Mouse (Mus musculus) forebrain, embryonic 14.5 days (tissue): ENCODE measurements at regions not wholly inside any gene's neighbourhood (a gene's known extent, or its start where the extent isn't known, plus 50 kb on each side); places are given as distances from the start of the nearest gene placed in this dataset.

Experiments used
- ATAC-seq: fragments of 200-750 bp; cut with Nextera tagmentation; 2 replicates; pipeline ENCODE4 v1.8.0; 2017; ENCODE audit warnings: mild to moderate bottlenecking, moderate library complexity
- DNase-seq: peaks from one replicate; pipeline ENCODE4 v3.0.0-alpha.2; 2015; ENCODE audit warnings: low spot score
- H3K27ac ChIP-seq: fragments of 300-500 bp; sonication (generic); 2 replicates; pipeline ENCODE4 v1.5.1; 2014; ENCODE audit warnings: low read depth, mild to moderate bottlenecking, control low read depth, low read length, moderate library complexity
- H3K27me3 ChIP-seq: fragments of 300-500 bp; sonication (generic); replicated peaks from 2 replicates; pipeline ENCODE4 v1.6.1; 2014; ENCODE audit warnings: low read length, control low read depth, mixed read lengths; ENCODE audit not compliant: control insufficient read depth, insufficient read depth
- H3K36me3 ChIP-seq: fragments of 300-500 bp; sonication (generic); 2 replicates; pipeline ENCODE4 v1.6.1; 2014; ENCODE audit warnings: low read length, control low read depth; ENCODE audit not compliant: control insufficient read depth, insufficient read depth
- H3K4me1 ChIP-seq: fragments of 300-500 bp; sonication (generic); 2 replicates; pipeline ENCODE4 v1.6.1; 2014; ENCODE audit warnings: antibody characterized with exemption, low read length, control low read depth; ENCODE audit not compliant: control insufficient read depth, insufficient read depth
- H3K4me2 ChIP-seq: fragments of 300-500 bp; sonication (generic); 2 replicates; pipeline ENCODE4 v1.6.1; 2014; ENCODE audit warnings: mild to moderate bottlenecking, control low read depth, low read length
- H3K4me3 ChIP-seq: fragments of 300-500 bp; sonication (generic); 2 replicates; pipeline ENCODE4 v1.5.1; 2014; ENCODE audit warnings: low read depth, low read length, control low read depth
- H3K9ac ChIP-seq: fragments of 300-500 bp; sonication (generic); 2 replicates; pipeline ENCODE4 v1.6.1; 2014; ENCODE audit warnings: mild to moderate bottlenecking, low read length, control low read depth, moderate library complexity
- H3K9me3 ChIP-seq: fragments of 300-500 bp; sonication (generic); replicated peaks from 2 replicates; pipeline ENCODE4 v1.6.1; 2016; ENCODE audit warnings: low read length, control low read depth, mixed read lengths; ENCODE audit not compliant: control insufficient read depth
- WGBS: fragments of 180-500 bp; shearing (Covaris S2); extraction: QIAGEN DNeasy Blood & Tissue Kit; methylation state at CpG from one replicate; pipeline ENCODE4 v1.1.7; 2014; 5-methylcytosine and 5-hydroxymethylcytosine counted together

- H3K36me3 ChIP-seq: no peaks in the 10 kb centered on the region
- 86% methylated on average over 6 of the region's 6 CpGs for WGBS
- no peak overlapping the region for H3K4me2 ChIP-seq
- ATAC-seq (no peak), DNase-seq (no peak)
- H3K4me1 ChIP-seq: no peaks in the 10 kb centered on the region
- no peak overlapping the region for H3K4me3 ChIP-seq
- no peak overlapping the region for H3K9ac ChIP-seq
- no peaks in the 10 kb centered on the region for H3K9me3 ChIP-seq
- H3K27me3 ChIP-seq: no peaks in the 10 kb centered on the region
- no peak overlapping the region for H3K27ac ChIP-seq
Measured at GRCm38 (mm10) chr4:99544014-99544413, 112.1 kb upstream of the Foxd3 start.

DNA sequence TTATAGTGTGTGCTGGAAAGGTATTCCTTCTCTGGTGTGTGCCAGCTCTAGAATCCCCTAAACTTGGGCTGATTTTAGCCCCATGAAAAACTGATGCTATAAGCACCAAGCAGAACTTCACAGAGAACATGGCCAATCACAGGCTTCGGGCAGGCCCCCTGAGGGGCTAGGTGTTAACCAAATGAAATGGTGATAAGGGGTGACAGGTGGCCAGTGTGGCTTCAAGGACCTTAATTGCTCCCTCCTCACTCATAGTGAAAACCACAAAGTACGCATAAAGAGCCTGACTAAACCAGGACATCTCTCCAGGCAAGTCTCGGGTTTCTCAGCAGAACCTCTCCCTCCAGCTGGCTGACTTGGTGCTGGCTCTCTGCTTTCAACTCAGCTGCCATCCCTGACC, 110.4 kb upstream of the Foxd3 start:
- Histone ChIP-seq H3K27me3 (no peaks in the 10 kb centered on the region), H3K27ac (no peak overlapping the region), H3K36me3 (no peaks in the 10 kb centered on the region), H3K9me3 (no peaks in the 10 kb centered on the region), H3K4me1 (no peaks in the 10 kb centered on the region), H3K9ac (no peak overlapping the region), H3K4me2 (no peak overlapping the region), H3K4me3 (no peak overlapping the region)
- WGBS: 63% methylated on average over 3 of the region's 3 CpGs
- no peak for DNase-seq
- no peak for ATAC-seq

DNA sequence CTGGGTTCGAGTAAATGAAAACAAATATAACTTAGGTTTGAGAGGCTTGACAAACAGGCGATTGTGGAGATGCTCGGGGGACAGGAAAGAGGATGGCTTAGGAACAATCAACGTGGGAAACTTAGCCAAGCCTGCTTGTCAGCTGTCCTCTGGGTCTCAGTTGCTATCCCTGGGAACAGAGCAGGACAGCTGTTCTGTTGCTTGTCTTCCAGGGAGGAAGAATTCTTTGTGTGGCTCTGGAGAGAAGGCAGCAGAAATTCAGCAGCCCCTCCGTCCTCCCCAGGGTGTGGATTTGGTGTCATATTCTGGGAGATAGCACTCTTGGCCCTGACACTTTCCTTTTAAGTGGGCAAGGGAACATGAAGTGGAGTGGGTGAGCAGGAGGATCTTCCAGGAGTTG, 98.1 kb upstream of the Foxd3 start:
- no peaks in the 10 kb centered on the region for H3K4me1 ChIP-seq
- H3K9me3 ChIP-seq: no peaks in the 10 kb centered on the region
- WGBS: 61% methylated on average over 5 of the region's 5 CpGs
- peaks cover 27% of the 10 kb centered on the region for H3K27me3 ChIP-seq
- DNase-seq (no peak), ATAC-seq (no peak)
- H3K27ac ChIP-seq: no peak overlapping the region
- H3K36me3 ChIP-seq: no peaks in the 10 kb centered on the region
- H3K4me2 ChIP-seq: no peak overlapping the region
- no peak overlapping the region for H3K9ac ChIP-seq
- no peak overlapping the region for H3K4me3 ChIP-seq

DNA sequence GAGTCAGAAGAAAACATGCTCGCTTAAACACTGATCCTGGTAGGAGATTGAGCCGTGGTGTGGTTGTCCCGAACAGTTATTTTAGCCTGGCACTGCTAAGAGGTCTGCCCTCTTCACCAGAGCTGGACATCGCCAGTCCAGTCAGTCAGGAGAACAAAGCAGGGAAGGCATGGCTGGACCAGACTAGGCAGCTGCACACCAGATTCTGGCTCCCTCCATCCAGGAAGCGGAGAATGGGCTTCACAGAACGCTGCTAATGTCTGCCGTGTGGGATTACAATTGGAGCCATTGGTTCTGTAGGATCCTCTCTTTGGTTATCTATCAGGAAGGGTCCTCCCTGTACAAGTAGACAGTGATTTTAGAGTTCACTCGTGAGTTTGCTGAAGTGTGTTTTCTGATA, 95.5 kb upstream of the Foxd3 start:
- H3K27me3 ChIP-seq: peaks cover 27% of the 10 kb centered on the region
- no peaks in the 10 kb centered on the region for H3K9me3 ChIP-seq
- ATAC-seq (no peak), DNase-seq (no peak)
- H3K4me2 ChIP-seq: no peak overlapping the region
- H3K4me3 ChIP-seq: no peak overlapping the region
- H3K9ac ChIP-seq: no peak overlapping the region
- H3K27ac ChIP-seq: no peak overlapping the region
- 39% methylated on average over 8 of the region's 8 CpGs for WGBS
- no peaks in the 10 kb centered on the region for H3K4me1 ChIP-seq
- H3K36me3 ChIP-seq: no peaks in the 10 kb centered on the region

GRCm38 (mm10) chr4:99561506-99561937, 94.6 kb upstream of the Foxd3 start:
- peaks cover 27% of the 10 kb centered on the region for H3K27me3 ChIP-seq

GRCm38 (mm10) chr4:99565401-99565800, 90.7 kb upstream of the Foxd3 start:
- no peak for ATAC-seq
- H3K27me3 ChIP-seq: peaks cover 20% of the 10 kb centered on the region
- 93% methylated on average over 9 of the region's 9 CpGs for WGBS

More at GRCm38 (mm10) chr4:99561506-99561937, 94.6 kb upstream of the Foxd3 start:
- H3K36me3 ChIP-seq: no peaks in the 10 kb centered on the region
- H3K9me3 ChIP-seq: no peaks in the 10 kb centered on the region
- H3K27ac ChIP-seq: no peak overlapping the region
- H3K4me3 ChIP-seq: no peak overlapping the region
- no peak overlapping the region for H3K9ac ChIP-seq
- H3K4me1 ChIP-seq: no peaks in the 10 kb centered on the region
- no peak for ATAC-seq
- peak; percentile 74 for DNase-seq
- 6% methylated on average over 6 of the region's 6 CpGs for WGBS
- H3K4me2 ChIP-seq: no peak overlapping the region

DNA sequence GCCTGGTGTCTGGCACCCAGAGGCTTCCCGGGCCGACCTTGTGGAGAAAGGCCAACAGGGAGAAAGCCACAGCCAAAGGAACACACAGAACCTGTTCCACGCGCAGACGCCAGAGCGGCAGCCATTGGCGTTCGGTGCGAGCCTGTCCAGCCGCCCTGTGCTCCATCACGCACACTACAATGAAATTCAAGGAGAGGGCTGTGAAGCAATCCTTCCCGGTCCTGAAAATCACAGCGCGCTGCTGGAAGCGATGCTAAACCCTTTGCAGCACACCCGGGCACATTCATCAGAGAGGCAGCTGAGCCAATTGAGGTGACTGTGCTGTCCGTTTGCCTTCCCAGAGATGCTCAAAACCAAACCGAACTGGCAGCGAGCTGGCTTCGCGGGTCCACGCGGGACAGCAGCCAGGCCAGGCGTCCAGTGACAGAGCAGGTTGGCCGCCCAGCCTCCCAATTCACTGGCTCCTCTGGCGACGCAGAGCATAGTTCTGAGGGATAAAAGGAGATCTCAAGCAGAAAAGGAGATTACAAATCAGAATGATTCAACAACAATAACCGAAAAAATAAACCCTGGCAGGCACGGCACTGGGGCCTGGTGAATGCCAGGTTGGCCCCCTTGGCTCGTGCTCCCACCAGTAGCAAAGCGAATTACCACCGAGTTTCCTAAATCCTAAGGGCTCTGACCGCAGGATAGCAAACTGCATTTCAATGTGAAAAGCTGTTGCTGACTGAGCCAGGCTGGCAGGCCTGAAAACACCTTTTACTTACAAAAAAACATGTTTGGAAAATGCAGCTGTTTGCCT, 83.1 kb upstream of the Foxd3 start:
- Histone ChIP-seq H3K9ac (peak overlapping the region; percentile 52), H3K4me1 (peaks cover 20% of the 10 kb centered on the region), H3K9me3 (peaks cover 3% of the 10 kb centered on the region; the same call in 1 of the 2 replicates), H3K27me3 (peaks cover 42% of the 10 kb centered on the region), H3K4me3 (peak overlapping the region; percentile 23), H3K4me2 (peak overlapping the region; percentile 56), H3K36me3 (no peaks in the 10 kb centered on the region), H3K27ac (peak overlapping the region; percentile 35; the same call in 1 of the 2 replicates)
- 1% methylated on average over 33 of the region's 33 CpGs for WGBS
- ATAC-seq (peak; percentile 90), DNase-seq (peak; percentile 89)

More at GRCm38 (mm10) chr4:99565401-99565800, 90.7 kb upstream of the Foxd3 start:
- Histone ChIP-seq H3K4me3 (no peak overlapping the region), H3K36me3 (no peaks in the 10 kb centered on the region), H3K9me3 (peaks cover 3% of the 10 kb centered on the region; the same call in 1 of the 2 replicates), H3K27ac (no peak overlapping the region), H3K4me1 (no peaks in the 10 kb centered on the region), H3K4me2 (no peak overlapping the region), H3K9ac (no peak overlapping the region)
- DNase-seq: no peak

DNA sequence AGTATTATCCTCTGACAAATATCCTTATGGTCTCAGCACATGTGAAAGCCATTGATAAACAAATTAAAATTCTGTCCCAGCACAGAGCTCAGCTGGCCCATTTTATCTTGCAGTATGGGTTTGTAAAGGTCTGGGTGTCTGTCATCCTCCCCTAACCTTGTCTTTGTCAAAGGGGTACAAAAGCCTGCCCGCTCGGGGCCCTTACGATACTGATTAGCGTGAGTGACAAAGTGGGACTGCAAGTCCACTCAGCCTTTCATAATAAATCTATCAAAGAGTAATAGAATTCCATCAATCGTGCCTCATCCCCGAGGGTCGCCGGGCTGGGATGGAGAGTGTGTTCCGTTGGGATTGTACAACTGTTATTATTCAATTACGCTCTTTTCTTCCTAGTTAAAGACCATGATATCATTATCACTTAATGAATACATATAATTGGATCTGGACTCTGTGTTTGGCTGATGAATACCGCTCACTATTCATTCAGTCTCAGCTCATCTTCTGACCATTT, 82.0 kb upstream of the Foxd3 start:
- ATAC-seq (peak; percentile 54), DNase-seq (peak; percentile 72)
- 2% methylated on average over 11 of the region's 11 CpGs for WGBS
- Histone ChIP-seq H3K4me3 (no peak overlapping the region), H3K27me3 (peaks cover 49% of the 10 kb centered on the region), H3K27ac (no peak overlapping the region), H3K4me2 (peak overlapping the region; percentile 15; the same call in 1 of the 2 replicates), H3K9ac (no peak overlapping the region), H3K36me3 (no peaks in the 10 kb centered on the region), H3K9me3 (no peaks in the 10 kb centered on the region), H3K4me1 (peaks cover 20% of the 10 kb centered on the region)

GRCm38 (mm10) chr4:99574984-99575383, 81.1 kb upstream of the Foxd3 start:
- WGBS: 6% methylated on average over 4 of the region's 4 CpGs

More at GRCm38 (mm10) chr4:99574984-99575383, 81.1 kb upstream of the Foxd3 start:
- Histone ChIP-seq H3K36me3 (no peaks in the 10 kb centered on the region), H3K9ac (no peak overlapping the region), H3K4me1 (peaks cover 20% of the 10 kb centered on the region), H3K4me3 (no peak overlapping the region), H3K4me2 (no peak overlapping the region), H3K9me3 (no peaks in the 10 kb centered on the region), H3K27ac (no peak overlapping the region), H3K27me3 (peaks cover 53% of the 10 kb centered on the region)
- ATAC-seq: no peak
- peak; percentile 54 for DNase-seq
